Mouse (Mus musculus): ENCODE results near the gene Alkbh2. TPM values are rescaled to one million over a fixed set of nuclear protein-coding genes. Genes with fewer than 3 reads are reported as not detected.

The Alkbh2 gene
- polyA plus RNA-seq, 1 experiment from 2014 or later = 11.8 TPM

DNA sequence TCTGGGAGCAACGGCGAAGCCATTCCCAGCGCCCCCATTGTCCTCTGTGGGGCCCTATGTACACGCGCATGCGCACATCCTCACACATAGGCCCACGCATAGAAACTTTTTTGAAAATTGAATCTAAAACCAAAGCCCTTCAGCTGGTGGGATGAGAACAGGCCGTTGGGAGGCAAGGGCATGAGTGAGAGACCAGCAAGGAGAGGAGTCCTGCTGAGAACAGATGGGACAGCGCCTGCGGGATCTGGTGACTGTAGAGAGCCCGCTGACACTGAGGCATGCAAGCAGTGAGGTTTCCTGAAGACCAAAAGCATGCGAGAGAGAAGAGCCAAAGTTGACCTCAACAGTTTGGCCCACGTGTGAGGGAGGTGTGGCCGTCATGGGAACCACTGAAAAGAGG lies 42.5 kb downstream of the Alkbh2 start:
- H3K9me3 ChIP-seq (replicated peaks) = no peaks in the 10 kb centered on the region
- H3K9ac ChIP-seq = no peak overlapping the region
- no peaks in the 10 kb centered on the region for H3K36me3 ChIP-seq
- no peak for ATAC-seq (replicated peaks; ENCODE audit: low FRiP score)
- H3K27me3 ChIP-seq = peaks cover 8% of the 10 kb centered on the region; the same call in 1 of the 2 replicates
- WGBS = 83% methylated on average over 14 of the region's 14 CpGs
- no peaks in the 10 kb centered on the region for H3K4me1 ChIP-seq
- no peak overlapping the region for H3K4me2 ChIP-seq
- no peak overlapping the region for H3K4me3 ChIP-seq (replicated peaks)
- no peak overlapping the region for H3K27ac ChIP-seq

DNA sequence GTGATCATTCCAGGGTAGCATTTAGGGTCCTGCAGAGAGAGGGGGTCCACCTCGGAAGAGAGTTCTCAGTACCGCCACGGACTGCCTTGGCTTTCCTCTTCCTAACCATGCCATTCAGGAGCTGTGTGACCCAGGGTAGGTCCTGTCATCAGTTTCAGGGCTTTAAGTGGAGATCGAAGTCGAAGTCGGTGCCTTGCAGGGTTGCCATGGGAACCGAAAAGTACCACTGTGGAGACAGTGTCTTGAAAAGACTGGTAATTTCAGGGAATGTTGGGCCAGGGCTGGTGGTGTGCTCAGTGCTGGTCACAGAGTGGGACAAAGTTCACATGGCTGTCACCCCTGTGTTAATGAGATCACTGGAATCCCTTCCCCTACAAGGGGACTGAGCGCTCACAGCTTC lies 51.0 kb downstream of the Alkbh2 start:
- no peaks in the 10 kb centered on the region for H3K27me3 ChIP-seq
- no peak for ATAC-seq (replicated peaks; ENCODE audit: low FRiP score)
- H3K9ac ChIP-seq = no peak overlapping the region
- H3K9me3 ChIP-seq (replicated peaks) = no peaks in the 10 kb centered on the region
- no peaks in the 10 kb centered on the region for H3K4me1 ChIP-seq
- no peak overlapping the region for H3K4me3 ChIP-seq (replicated peaks)
- WGBS = 71% methylated on average over 8 of the region's 8 CpGs
- no peak overlapping the region for H3K4me2 ChIP-seq
- no peaks in the 10 kb centered on the region for H3K36me3 ChIP-seq
- no peak overlapping the region for H3K27ac ChIP-seq

Other genes with a start within 250 kb of the Alkbh2 start
- 105 and 119 TPM in 2 replicates for gene Coro1c, start 219.5 kb downstream of the Alkbh2 start, polyA plus RNA-seq (2015; fragmentation: Nextera tagmentation; extraction: Ambion mirVana)
- gene Ssh1, start 134.3 kb downstream of the Alkbh2 start, polyA plus RNA-seq (2015; fragmentation: Nextera tagmentation; extraction: Ambion mirVana) = 14.7 and 18.3 TPM in 2 replicates
- 14.2 and 14.9 TPM in 2 replicates for gene Dao, start 124.5 kb downstream of the Alkbh2 start, polyA plus RNA-seq (2015; fragmentation: Nextera tagmentation; extraction: Ambion mirVana)
- gene Usp30, start 62.8 kb downstream of the Alkbh2 start, polyA plus RNA-seq (2015; fragmentation: Nextera tagmentation; extraction: Ambion mirVana) = 12.2 and 14.3 TPM in 2 replicates
- 0.46 and 0.91 TPM in 2 replicates for gene Svop, start 36.6 kb downstream of the Alkbh2 start, polyA plus RNA-seq (2015; fragmentation: Nextera tagmentation; extraction: Ambion mirVana)
- 61.4 and 63.5 TPM in 2 replicates for gene Ung, start 2.2 kb upstream of the Alkbh2 start, polyA plus RNA-seq (2015; fragmentation: Nextera tagmentation; extraction: Ambion mirVana)
- gene Acacb, start 18.3 kb upstream of the Alkbh2 start, polyA plus RNA-seq (2015; fragmentation: Nextera tagmentation; extraction: Ambion mirVana) = 4.1 and 4.8 TPM in 2 replicates
- not detected in 2 replicates for gene Foxn4, start 145.6 kb upstream of the Alkbh2 start, polyA plus RNA-seq (2015; fragmentation: Nextera tagmentation; extraction: Ambion mirVana)
- gene Myo1h, start 160.9 kb upstream of the Alkbh2 start, polyA plus RNA-seq (2015; fragmentation: Nextera tagmentation; extraction: Ambion mirVana) = 1.5 and 2.2 TPM in 2 replicates